Mouse (Mus musculus) lung, postnatal 25 days (tissue): ENCODE data around the gene Zfand2a.

Source experiments
- DNase-seq: peaks from one replicate; pipeline ENCODE4 v3.0.0; 2022; ENCODE audit warnings: low spot score

Gene Zfand2a

GRCm38 (mm10) chr5:139429818-139430341 lies 54.5 kb downstream of the Zfand2a start:
- DNase-seq = no peak

- peak; percentile 42 for DNase-seq
These were observed 56.4 kb downstream of the Zfand2a start for GRCm38 (mm10) chr5:139427989-139428388.

- DNase-seq = no peak
These were observed 57.3 kb downstream of the Zfand2a start for GRCm38 (mm10) chr5:139427001-139427400.

GRCm38 (mm10) chr5:139425198-139425597 lies 59.2 kb downstream of the Zfand2a start:
- no peak for DNase-seq

- no peak for DNase-seq
These were observed 61.1 kb downstream of the Zfand2a start, which contains the start of gene Gper1 for GRCm38 (mm10) chr5:139423026-139423865. Gene Gper1 (plus strand): TSS chr5:139423151.
